Mouse (Mus musculus): ENCODE data around the gene Ctnna2.
A peak's percentile ranks its signal among the peaks of the same experiment; 100 is the strongest.

Gene Ctnna2

GRCm38 (mm10) chr6:77979241-77979961, at the start of gene Ctnna2:
Gene Ctnna2 (minus strand): TSS chr6:77979699.
- DNase-seq (ENCODE audit: low read depth, low spot score), result peak; percentile 83

DNA sequence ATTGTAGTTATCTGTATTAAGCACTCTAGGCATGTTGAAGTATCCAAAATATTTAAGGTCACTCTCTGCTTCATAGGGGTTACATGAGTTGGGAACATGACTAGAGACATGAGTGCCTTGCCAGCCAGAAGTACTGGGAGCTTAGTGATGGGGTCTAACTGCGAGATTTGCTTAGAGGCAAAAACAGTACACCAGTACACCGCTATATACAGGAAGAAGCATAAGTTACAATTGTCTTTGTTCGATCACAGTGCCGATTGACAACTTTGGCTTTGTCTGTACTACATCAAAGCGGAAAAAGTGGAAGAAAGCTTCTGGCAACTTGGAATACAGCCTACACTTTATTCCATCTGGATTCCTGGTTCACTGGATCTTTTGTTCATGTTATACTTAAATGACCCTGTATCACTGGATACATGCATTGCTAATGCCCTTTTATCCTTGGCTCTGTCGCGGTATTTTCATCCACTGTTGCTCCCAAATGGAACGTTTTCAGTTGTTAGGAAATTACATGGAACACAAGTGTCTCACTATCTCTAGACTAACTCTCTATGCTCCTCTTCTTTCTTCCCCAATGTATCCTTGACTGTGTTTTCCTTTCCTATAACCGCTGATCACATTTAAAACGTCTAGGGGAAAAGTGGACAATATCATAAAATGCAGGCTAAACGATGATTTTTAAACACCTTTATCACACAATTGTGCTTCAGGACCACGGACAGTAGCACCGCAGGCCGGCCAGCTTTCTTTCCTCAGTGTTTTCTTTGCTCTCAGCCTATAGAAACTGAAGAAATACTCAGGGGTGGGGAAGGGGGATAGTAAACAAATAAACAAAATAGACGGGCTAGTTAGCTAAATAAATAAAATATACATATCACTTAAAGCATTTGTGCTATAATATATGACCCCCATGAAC, 896 bp upstream of the Ctnna2 start:
- DNase-seq (ENCODE audit: low read depth, low spot score), result no peak

DNA sequence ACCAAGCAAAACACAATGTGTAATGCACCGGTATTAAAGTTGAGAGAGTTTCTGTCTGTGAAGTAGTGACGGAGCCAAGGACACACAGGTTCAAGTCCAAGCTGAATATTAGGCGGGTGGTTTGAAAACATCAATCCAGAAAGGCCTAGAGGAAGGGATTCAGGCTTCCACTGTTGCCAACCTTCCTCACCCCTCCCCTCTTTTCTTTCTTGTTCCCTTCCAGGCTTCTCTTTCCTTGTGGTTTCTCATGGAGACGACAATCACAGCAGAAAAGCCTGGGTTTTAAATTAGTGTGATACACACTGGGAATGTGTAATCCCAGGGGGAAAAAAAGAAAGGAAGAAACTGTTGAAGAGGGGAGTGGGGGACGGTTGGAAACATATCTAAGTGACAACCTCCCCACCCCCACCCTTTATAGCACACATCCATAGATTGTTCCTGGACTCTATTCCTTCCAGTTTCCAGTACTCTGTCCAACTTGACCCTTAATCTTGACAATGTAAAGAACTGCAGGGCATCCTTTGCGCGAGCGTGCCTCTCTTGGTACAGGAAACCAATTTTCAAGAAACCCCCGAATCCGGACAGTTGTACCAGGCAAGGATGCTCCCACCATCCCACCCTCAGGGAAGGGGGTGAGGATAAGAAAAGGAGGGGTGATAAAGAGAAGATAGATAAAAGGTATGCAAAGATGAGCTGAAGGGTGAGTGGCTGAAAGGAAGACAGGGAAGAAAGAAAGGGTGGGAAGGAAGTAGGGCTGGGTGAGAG, 841 bp downstream of the Ctnna2 start:
- DNase-seq (ENCODE audit: low read depth, low spot score), result no peak

DNA sequence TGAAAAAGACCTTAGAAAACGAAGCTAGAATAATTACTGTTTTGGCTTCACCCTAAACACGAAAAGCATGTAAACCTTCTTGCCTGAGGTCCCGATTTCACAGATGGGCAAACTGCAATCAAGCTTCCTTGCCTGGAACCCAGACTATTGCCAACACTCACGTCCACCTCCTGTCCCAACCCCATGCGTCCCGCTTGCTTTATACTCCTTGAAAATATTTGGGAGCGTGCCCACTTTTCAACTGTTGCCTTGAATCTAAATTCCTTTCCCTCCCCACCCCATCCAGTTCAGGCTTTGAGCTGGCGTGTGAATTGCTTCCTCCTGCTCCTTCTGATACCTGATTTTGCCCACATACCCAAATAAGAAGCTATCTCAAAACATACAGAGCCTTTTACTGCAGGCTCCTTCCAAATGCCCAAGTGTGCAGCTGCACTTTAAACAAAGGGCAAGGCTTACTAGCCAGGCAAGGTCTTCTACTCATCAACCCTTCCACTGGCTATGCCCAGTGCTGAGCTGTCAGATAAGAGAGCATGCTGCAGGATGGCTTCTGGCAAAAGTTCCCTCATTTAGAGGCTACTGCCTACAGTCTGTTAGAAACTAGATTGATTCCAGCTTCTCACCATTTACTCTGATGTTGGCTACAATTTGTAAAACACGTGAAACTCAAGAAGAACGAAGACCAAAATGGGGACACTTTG, 8.8 kb downstream of the Ctnna2 start:
- no peak for DNase-seq (ENCODE audit: low read depth, low spot score)

GRCm38 (mm10) chr6:77969774-77970173, 9.7 kb downstream of the Ctnna2 start:
- no peak for DNase-seq (ENCODE audit: low read depth, low spot score)

- DNase-seq (ENCODE audit: low read depth, low spot score), result no peak
Observed at GRCm38 (mm10) chr6:77962011-77962410, 17.5 kb downstream of the Ctnna2 start.

DNA sequence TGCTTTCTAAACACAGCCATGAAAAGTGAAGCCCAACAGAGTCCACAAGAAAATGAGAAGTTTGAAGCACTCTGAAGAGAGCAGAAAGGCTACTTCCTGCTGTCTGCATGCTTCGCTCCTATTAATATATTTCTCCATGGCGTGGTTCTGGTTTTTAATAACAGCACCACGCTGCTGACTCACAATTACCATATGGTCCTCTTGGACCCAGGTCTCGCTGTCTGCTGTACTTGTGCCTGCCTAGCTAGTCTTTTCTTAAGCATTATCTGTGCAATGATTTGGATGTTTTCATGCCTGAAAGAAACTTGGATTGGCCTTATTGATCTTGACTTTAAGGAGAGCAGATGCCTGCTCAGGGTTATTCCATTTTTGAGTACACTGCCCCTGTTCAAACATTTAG, 28.2 kb downstream of the Ctnna2 start:
- no peak for DNase-seq (ENCODE audit: low read depth, low spot score)

DNA sequence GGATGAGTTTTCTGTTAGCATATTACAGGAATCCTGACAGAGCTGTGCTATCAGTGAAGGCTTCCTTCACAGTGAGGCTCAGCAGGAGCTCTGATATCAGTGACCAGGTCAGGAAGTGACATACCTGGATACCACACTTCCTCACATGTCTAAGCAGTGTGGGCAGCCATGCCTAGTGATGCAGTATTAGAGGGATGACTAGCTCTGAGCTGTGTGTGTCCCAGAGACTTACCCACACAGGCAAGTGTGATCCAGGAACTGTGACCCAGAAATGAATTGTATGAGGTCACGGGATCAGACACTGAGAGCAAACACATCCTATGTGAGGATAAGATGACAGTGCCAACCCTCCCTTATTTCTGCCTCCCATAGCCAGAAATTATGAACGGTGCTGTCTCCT, 28.8 kb downstream of the Ctnna2 start:
- DNase-seq (ENCODE audit: low read depth, low spot score), result no peak

DNA sequence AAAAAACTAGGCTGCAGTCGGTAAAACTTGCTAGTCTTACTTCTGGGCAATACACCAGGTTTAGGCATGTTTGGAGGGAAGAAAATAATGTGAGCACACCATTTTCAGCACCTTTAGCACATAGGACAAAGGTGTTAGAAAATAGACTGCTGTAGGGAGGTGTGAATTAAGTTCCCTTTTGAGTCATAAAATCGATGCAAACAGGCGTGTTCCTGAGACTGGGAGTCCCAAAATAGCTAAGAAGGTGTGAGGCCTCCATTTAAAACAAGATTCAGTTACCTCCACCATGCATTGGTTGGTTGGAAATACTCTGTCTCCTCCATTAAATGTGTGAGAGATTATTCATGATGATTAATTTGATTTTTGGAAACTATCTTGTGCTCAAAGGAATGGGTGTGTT, 50.1 kb downstream of the Ctnna2 start:
- no peak for DNase-seq (ENCODE audit: low read depth, low spot score)

GRCm38 (mm10) chr6:77873150-77873549, 106.3 kb downstream of the Ctnna2 start:
- no peak for DNase-seq (ENCODE audit: low read depth, low spot score)

- no peak for DNase-seq (ENCODE audit: low read depth, low spot score)
Observed at GRCm38 (mm10) chr6:77869313-77869712, 110.2 kb downstream of the Ctnna2 start.

GRCm38 (mm10) chr6:77868119-77868518, 111.4 kb downstream of the Ctnna2 start:
- DNase-seq (ENCODE audit: low read depth, low spot score), result no peak

DNA sequence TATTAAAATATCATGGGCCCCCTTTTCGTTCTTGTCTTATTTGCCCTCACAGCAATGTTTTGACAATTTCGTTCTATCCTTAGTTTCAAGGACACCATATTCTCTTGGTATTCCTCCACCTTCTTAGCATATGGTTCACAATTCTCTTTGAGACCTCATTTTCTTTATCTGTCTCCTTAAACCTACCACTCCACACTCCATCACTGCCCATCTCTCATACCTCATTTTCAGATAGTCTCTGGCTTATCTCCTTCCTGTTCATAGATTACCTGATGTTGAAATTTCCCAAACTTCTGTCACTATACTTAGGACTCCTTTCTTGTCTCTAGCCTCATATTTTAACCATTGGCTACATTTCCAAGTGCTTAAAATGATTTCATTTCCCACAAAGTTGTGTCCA, 116.1 kb downstream of the Ctnna2 start:
- no peak for DNase-seq (ENCODE audit: low read depth, low spot score)

DNA sequence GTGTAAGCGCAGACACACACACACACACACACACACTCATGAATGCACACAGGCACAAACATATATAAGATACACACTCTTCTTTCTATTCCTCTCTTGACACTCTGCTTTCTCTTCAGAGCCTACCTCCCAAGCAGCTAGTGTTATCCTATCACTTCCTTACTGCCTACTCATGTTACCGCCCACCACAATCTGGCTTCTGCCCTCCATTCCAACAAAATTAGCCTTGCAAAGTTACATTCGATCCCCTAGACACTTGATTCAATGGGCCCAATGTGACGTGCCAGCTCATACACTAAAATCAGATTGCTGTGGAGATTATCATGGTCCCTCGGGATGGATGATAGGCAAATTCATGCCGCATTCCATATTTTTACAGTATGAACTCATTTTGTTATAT, 116.7 kb downstream of the Ctnna2 start:
- no peak for DNase-seq (ENCODE audit: low read depth, low spot score)

DNA sequence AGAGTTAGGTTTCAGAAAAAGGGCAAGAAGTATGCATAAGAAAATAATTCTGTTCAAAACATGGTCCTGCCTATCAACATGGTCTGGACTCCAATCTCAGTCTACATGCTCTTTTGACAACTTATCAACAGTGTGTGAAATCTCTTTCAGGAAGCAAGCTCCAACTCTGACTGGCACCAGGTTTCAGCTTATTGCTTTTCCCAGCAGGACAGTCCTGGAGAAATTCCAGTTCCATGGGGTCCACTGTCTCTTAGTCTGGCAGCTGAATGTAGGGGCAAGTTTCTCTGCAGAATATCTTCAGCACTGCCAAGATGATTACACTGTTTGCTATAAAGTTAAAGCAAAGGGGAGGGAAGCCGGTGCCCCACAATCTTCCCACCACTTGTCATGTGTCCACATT, 130.1 kb downstream of the Ctnna2 start:
- DNase-seq (ENCODE audit: low read depth, low spot score), result no peak

DNA sequence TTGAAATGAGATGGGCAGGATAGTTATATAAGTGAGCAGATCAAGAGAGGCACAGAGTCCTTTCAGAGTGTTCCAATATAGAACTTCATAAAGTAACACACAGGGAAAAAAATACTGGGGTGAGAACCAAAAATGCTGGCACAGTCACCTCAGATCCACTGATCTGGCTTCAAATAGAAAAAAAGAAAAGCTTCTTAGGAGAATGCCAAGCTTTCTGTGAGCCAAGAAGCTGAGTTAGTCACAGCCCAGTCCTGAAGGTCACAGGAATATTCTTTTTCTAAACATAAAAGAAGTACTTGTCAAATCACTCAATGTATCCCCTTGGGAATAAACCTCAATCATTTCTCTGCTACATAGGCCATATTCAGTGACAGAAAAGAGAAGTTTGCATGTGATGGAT, 130.7 kb downstream of the Ctnna2 start:
- DNase-seq (ENCODE audit: low read depth, low spot score), result no peak

DNA sequence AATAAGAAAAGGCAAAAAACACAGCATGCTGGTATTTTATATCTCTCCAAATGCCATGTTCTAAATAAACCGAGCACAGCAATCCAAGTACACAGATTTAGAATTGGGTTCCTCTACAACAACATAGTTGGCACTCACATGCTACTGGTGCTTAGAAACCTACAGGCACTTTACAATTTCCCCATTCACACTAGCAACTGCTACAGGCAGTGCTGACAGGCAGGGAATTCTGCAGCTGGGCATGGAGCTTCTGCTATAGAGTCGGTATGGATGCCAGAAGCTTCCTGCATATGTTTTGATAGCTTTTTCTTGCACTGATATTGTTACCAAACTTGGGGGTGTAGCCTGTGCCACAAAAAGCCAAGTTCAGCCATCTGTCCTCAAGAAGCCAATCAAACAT, 131.8 kb downstream of the Ctnna2 start:
- no peak for DNase-seq (ENCODE audit: low read depth, low spot score)

DNA sequence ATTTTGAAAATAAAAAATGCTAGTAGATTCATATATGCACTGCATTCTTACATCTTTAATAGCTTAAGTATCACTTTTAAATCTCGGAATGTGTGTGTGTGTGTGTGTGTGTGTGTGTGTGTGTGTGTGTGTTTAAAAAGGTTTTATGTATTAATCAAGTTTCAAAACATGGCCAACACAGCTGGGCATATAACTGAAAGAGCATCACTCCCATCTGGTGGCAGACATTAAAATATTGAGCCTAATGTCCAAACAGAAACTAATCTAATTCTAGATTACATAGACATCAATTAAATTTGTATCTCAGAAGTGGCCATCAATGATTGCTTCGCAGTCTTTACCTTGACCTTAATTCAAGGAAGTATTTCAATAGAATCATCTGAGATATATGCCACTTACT, 140.4 kb downstream of the Ctnna2 start:
- DNase-seq (ENCODE audit: low read depth, low spot score), result no peak

DNA sequence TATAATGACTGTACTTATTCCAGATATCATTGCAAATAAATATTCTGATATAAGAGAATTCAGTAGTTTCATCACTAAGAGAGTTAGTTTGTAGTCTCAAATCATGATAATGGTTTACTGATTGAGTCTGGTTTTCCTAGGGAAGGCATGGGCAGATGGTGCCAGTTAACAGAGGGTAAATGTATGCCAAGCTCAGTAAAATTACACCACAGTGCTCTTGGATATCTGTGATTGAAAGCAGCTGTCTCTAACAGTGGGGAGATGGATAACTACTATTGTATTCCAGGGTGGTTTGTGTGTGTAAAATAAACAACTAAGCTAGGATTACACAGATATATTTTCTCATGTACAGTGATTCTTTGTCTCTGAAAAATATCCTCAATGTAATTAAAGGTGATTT, 140.8 kb downstream of the Ctnna2 start:
- no peak for DNase-seq (ENCODE audit: low read depth, low spot score)

DNA sequence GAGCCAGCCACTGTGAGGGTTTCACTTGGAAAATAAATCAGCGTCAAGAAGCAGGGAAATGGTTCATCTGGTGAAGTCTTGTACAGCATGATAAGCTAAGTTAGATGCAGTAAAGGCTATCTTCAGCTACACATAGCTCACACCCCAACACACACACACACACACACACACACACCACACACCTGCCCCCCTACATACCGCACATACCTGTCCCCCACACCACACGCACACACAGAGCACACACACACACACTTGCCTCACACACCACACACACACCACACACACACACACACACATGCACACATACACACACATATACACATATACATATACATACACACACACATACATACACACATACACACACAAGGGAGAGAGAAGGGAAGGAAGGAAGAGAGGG, 142.0 kb downstream of the Ctnna2 start:
- DNase-seq (ENCODE audit: low read depth, low spot score), result no peak

DNA sequence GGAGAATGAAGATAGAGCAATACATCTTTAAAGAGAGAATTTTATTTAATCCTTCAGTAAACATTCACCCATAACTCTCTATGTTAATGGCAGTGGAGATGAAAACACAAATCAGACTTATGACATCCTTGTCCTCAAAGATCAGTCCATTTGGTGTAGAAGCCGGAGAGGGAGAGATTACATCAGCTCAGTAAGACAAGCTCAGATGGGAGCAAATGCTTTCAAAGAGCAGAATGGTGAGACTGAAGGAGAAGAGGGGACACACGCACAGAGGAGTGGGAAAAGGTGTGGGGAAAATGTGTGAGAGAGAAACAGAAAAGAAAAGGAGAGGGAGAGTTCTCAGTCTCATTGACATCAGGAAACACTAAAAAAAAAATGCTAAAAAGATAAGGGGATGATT, 144.8 kb downstream of the Ctnna2 start:
- no peak for DNase-seq (ENCODE audit: low read depth, low spot score)

DNA sequence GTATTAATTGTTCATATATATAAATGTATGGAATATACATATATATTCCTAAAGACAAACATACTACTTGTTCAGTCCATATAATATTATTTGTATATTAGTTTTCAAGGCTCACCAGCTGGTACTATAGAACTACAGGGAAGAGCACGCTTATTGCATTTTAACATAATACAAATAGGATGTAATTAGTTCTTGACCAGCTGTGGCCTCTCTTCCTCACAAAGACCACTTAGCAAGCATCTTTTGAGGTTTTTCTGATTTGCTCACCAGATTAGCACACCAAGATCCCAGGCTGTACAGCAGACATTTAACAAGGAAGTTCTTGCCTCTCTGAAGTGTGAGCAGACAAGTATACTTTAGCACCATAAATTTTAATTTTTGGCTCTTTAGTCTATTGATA, 152.0 kb downstream of the Ctnna2 start:
- DNase-seq (ENCODE audit: low read depth, low spot score), result no peak

Measured in WW6 (cell line).